Mouse (Mus musculus) hindbrain, embryonic 12.5 days (tissue): Measurements from ENCODE around the gene Fam71f1. TPM values are rescaled to one million over a fixed set of nuclear protein-coding genes. Genes with fewer than 3 reads are reported as not detected.

Experiments used
- ATAC-seq: fragments of 200-750 bp; cut with Nextera tagmentation; 2 replicates; pipeline ENCODE4 v1.8.0; 2017; ENCODE audit warnings: moderate TSS enrichment; ENCODE audit not compliant: low FRiP score
- H3K27ac ChIP-seq: fragments of 300-500 bp; sonication (generic); 2 replicates; pipeline ENCODE4 v1.5.1; 2016; ENCODE audit warnings: mild to moderate bottlenecking
- H3K27me3 ChIP-seq: fragments of 300-500 bp; sonication (generic); 2 replicates; pipeline ENCODE4 v1.6.1; 2016; ENCODE audit warnings: mild to moderate bottlenecking
- H3K36me3 ChIP-seq: fragments of 300-500 bp; sonication (generic); 2 replicates; pipeline ENCODE4 v1.6.1; 2016; ENCODE audit warnings: mild to moderate bottlenecking
- H3K4me1 ChIP-seq: fragments of 300-500 bp; sonication (generic); 2 replicates; pipeline ENCODE4 v1.6.1; 2016
- H3K4me2 ChIP-seq: fragments of 300-500 bp; sonication (generic); replicated peaks from 2 replicates; pipeline ENCODE4 v1.6.1; 2016; ENCODE audit warnings: mild to moderate bottlenecking
- H3K4me3 ChIP-seq: fragments of 300-500 bp; sonication (generic); 2 replicates; pipeline ENCODE4 v1.5.1; 2016; ENCODE audit warnings: mild to moderate bottlenecking
- H3K9ac ChIP-seq: fragments of 300-500 bp; sonication (generic); 2 replicates; pipeline ENCODE4 v1.6.1; 2016; ENCODE audit warnings: mild to moderate bottlenecking, moderate library complexity
- H3K9me3 ChIP-seq: fragments of 300-500 bp; sonication (generic); replicated peaks from 2 replicates; pipeline ENCODE4 v1.6.1; 2016; ENCODE audit warnings: mild to moderate bottlenecking
- WGBS: fragments of 180-500 bp; shearing (Covaris S2); methylation state at CpG from one replicate; pipeline ENCODE4 v1.1.7; 2016; 5-methylcytosine and 5-hydroxymethylcytosine counted together
- polyA plus RNA-seq: library from polyadenylated mRNA; unstranded; fragments of >200 nt; fragmentation: Nextera tagmentation; extraction: Ambion mirVana; gene quantifications from 2 replicates; pipeline ENCODE4 v1.2.1, GENCODE M21; 2016

The Fam71f1 gene
- polyA plus RNA-seq, 1 experiment from 2014 or later, result not detected

- no peak for ATAC-seq
- Histone ChIP-seq H3K27ac (peak overlapping the region; percentile 76), H3K4me1 (peaks cover 11% of the 10 kb centered on the region), H3K9ac (peak overlapping the region; percentile 65), H3K36me3 (no peaks in the 10 kb centered on the region), H3K4me3 (peak overlapping the region; percentile 73), H3K9me3 (no peaks in the 10 kb centered on the region), H3K27me3 (0 out of 2 replicates have a peak, but pooled peaks cover 4% of the 10 kb centered on the region), H3K4me2 (peak overlapping the region; percentile 58)
- WGBS, result 38% methylated on average over 7 of the region's 7 CpGs
Measured at GRCm38 (mm10) chr6:29347189-29347588, 28.2 kb downstream of the Fam71f1 start.

- peak; percentile 100 for ATAC-seq
- peaks cover 11% of the 10 kb centered on the region for H3K4me1 ChIP-seq
- peak within 1 kb of the TSS; percentile 77 for H3K9ac ChIP-seq
- 0 out of 2 replicates have a peak, but pooled peaks cover 4% of the 10 kb centered on the region for H3K27me3 ChIP-seq
- no peaks in the 10 kb centered on the region for H3K9me3 ChIP-seq
- under 1% methylated on average over 55 of the region's 55 CpGs for WGBS
- H3K27ac ChIP-seq, result peak within 1 kb of the TSS; percentile 76
- no peaks in the 10 kb centered on the region for H3K36me3 ChIP-seq
- peak within 1 kb of the TSS; percentile 73 for H3K4me3 ChIP-seq
- peak within 1 kb of the TSS; percentile 75 for H3K4me2 ChIP-seq
Measured at GRCm38 (mm10) chr6:29347665-29348370, 28.9 kb downstream of the Fam71f1 start, which contains the start of gene Calu. TSS of gene Calu (plus strand) at chr6:29348069.

DNA sequence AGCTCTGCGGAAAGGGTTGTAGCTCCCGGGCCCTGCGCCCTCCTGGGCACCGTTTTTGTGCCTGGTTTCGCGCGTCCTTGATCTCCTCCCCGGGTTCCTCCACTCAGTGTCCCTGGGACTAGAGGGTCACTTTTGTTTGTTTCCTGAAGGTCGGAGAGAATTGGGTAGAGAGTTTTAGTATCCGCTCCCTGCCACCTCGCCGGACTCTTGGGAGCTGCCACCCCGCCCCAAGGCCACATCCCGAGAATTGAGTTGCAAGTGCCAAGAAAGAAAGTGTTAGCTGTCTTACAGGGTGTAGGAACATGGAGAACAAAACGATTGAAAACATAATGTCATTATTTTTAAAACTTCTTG, 29.4 kb downstream of the Fam71f1 start:
- Histone ChIP-seq H3K27ac (peak overlapping the region; percentile 32), H3K4me1 (peaks cover 11% of the 10 kb centered on the region), H3K4me3 (peak overlapping the region; percentile 73), H3K9ac (peak overlapping the region; percentile 77), H3K4me2 (peak overlapping the region; percentile 75), H3K27me3 (0 out of 2 replicates have a peak, but pooled peaks cover under 1% of the 10 kb centered on the region), H3K9me3 (no peaks in the 10 kb centered on the region), H3K36me3 (no peaks in the 10 kb centered on the region)
- WGBS, result under 1% methylated on average over 15 of the region's 15 CpGs
- ATAC-seq, result no peak; the same call in 1 of the 2 replicates

- H3K36me3 ChIP-seq, result no peaks in the 10 kb centered on the region; the same call in 1 of the 2 replicates
- H3K4me3 ChIP-seq, result no peak overlapping the region
- H3K4me2 ChIP-seq, result no peak overlapping the region
- no peak for ATAC-seq
- H3K4me1 ChIP-seq, result peaks cover 11% of the 10 kb centered on the region
- H3K27ac ChIP-seq, result no peak overlapping the region
- H3K27me3 ChIP-seq, result no peaks in the 10 kb centered on the region
- H3K9ac ChIP-seq, result no peak overlapping the region
- no peaks in the 10 kb centered on the region for H3K9me3 ChIP-seq
Measured at GRCm38 (mm10) chr6:29351613-29352012, 32.7 kb downstream of the Fam71f1 start.

GRCm38 (mm10) chr6:29352816-29353215, 33.9 kb downstream of the Fam71f1 start:
- peaks cover 7% of the 10 kb centered on the region for H3K4me1 ChIP-seq
- H3K9ac ChIP-seq, result no peak overlapping the region
- H3K27me3 ChIP-seq, result no peaks in the 10 kb centered on the region
- no peak for ATAC-seq
- WGBS, result 41% methylated on average over 5 of the region's 5 CpGs
- H3K27ac ChIP-seq, result no peak overlapping the region
- no peak overlapping the region for H3K4me2 ChIP-seq
- H3K4me3 ChIP-seq, result no peak overlapping the region
- peaks cover 6% of the 10 kb centered on the region; the same call in 1 of the 2 replicates for H3K36me3 ChIP-seq
- H3K9me3 ChIP-seq, result no peaks in the 10 kb centered on the region

GRCm38 (mm10) chr6:29359386-29359785, 40.4 kb downstream of the Fam71f1 start:
- Histone ChIP-seq H3K36me3 (peaks cover 19% of the 10 kb centered on the region; the same call in 1 of the 2 replicates), H3K9ac (no peak overlapping the region), H3K27ac (no peak overlapping the region), H3K9me3 (no peaks in the 10 kb centered on the region), H3K4me3 (no peak overlapping the region), H3K27me3 (no peaks in the 10 kb centered on the region), H3K4me1 (no peaks in the 10 kb centered on the region), H3K4me2 (no peak overlapping the region)
- ATAC-seq, result no peak
- 94% methylated on average over 3 of the region's 3 CpGs for WGBS

- H3K27me3 ChIP-seq, result no peaks in the 10 kb centered on the region
- ATAC-seq, result no peak
- no peak overlapping the region for H3K9ac ChIP-seq
- H3K4me2 ChIP-seq, result no peak overlapping the region
- 92% methylated on average over 6 of the region's 6 CpGs for WGBS
- H3K9me3 ChIP-seq, result no peaks in the 10 kb centered on the region
- no peak overlapping the region for H3K4me3 ChIP-seq
- H3K36me3 ChIP-seq, result peaks cover 19% of the 10 kb centered on the region; the same call in 1 of the 2 replicates
- H3K27ac ChIP-seq, result no peak overlapping the region
- H3K4me1 ChIP-seq, result no peaks in the 10 kb centered on the region
Measured at GRCm38 (mm10) chr6:29360211-29360610, 41.3 kb downstream of the Fam71f1 start.

DNA sequence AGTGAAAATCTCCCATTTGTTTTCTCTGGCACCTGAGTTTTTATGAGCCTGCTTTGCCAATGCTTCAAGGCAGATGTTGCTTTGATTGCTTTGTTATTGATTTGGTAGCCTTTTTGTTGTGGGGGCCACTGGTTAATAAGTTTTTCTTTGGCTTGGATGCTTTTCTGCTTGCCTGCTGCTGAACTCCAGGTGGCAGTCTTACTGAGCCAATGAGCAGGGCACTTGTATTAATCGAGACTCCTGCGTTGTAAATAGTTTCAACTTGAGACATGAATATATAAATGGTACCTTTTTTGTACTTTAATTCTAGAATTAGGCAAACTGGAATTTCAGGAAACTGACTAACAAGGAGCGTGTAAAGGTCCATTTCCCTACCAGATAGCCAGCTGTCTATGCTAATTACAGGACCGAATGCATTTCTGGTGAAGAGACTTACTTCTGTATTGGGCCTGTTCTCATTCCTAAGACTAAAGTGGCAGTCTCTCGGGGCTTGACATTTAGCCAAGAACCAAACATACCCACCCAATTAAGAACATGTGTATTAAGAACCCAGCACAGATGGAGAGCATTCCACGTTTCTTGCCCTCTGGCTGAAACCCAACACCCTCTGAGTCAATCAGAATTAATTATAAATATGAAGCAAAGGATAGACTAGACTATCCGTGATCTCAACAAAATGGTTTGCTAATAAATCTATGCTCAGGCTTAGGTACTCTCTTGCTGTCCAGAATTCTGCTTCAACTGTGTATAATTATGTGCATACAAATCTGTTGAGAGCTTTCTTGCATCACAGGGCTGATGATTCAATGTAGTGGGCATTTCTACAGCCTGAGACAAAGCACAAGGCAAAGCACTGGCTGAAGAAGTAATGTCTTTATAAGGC, 43.5 kb downstream of the Fam71f1 start:
- Histone ChIP-seq H3K9ac (no peak overlapping the region), H3K36me3 (peaks cover 35% of the 10 kb centered on the region), H3K27me3 (no peaks in the 10 kb centered on the region), H3K27ac (no peak overlapping the region), H3K4me2 (no peak overlapping the region), H3K9me3 (no peaks in the 10 kb centered on the region), H3K4me3 (no peak overlapping the region), H3K4me1 (no peaks in the 10 kb centered on the region)
- ATAC-seq, result no peak
- WGBS, result 66% methylated on average over 7 of the region's 7 CpGs

DNA sequence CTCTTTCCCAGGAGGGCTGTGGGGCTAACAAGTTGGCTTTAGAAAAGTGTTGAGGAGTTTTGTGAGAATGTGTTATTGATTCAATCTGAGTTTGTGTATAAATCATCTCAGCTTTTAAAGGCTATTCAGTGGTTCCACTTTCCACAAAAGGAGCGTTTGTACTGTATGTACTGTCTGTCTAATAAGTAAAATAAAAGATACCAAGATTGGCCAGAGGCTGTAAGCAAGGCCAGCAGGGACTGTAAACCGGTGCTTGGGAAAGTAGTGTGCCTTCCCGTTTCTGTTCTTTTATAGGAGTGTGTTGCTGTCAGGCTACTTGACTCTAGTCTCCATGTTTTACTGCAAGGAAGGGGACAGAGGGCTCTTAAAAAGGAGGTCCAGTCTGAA, 44.2 kb downstream of the Fam71f1 start:
- no peaks in the 10 kb centered on the region for H3K27me3 ChIP-seq
- no peak overlapping the region for H3K4me3 ChIP-seq
- no peaks in the 10 kb centered on the region for H3K9me3 ChIP-seq
- 89% methylated on average over 3 of the region's 3 CpGs for WGBS
- H3K27ac ChIP-seq, result no peak overlapping the region
- H3K4me2 ChIP-seq, result no peak overlapping the region
- ATAC-seq, result no peak
- no peaks in the 10 kb centered on the region for H3K4me1 ChIP-seq
- H3K9ac ChIP-seq, result no peak overlapping the region
- H3K36me3 ChIP-seq, result peaks cover 32% of the 10 kb centered on the region

DNA sequence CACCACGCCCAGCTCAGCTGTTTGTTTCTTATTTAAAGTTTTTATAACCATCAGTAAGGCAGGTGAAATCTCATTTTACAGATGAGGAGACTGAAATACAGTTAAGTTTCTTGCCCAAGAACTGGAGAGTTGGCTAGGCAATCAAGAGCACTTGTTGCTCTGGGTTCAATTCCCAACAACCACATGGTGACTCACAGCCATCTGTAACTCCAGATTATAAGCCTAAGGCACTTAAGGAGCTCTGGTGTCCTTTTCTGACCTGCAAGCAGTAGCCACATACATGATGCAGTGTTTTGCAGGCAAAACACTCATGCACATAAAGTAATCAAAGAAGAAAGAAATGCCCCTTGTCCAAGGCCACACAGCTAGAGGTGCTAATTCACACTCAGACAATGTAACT, 46.3 kb downstream of the Fam71f1 start:
- Histone ChIP-seq H3K9me3 (no peaks in the 10 kb centered on the region), H3K27ac (no peak overlapping the region), H3K4me1 (no peaks in the 10 kb centered on the region), H3K4me2 (no peak overlapping the region), H3K36me3 (peaks cover 25% of the 10 kb centered on the region), H3K4me3 (no peak overlapping the region), H3K27me3 (no peaks in the 10 kb centered on the region), H3K9ac (no peak overlapping the region)
- no peak for ATAC-seq
- WGBS, result 97% methylated on average over 1 of the region's 1 CpGs

DNA sequence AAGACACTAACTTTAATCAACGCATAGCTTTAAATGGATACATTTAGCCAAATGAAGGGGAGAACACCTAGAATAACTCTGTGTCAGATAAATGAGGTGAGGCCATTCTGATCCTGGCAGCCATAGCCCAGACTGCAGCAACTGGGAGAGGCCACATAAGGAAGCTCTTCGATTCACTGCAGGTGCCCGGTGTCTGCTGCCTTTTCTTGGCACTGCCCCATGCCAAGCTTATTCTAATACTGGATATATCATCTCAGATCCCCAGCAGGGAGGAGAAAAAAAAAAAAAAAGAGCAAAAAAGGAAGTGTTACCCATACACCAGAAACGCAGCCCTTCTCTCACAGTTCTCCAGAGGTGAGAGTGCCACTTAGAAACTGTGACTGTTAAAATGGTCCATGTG, 58.4 kb downstream of the Fam71f1 start:
- Histone ChIP-seq H3K27me3 (no peaks in the 10 kb centered on the region), H3K4me1 (no peaks in the 10 kb centered on the region), H3K4me3 (no peak overlapping the region), H3K36me3 (peaks cover 61% of the 10 kb centered on the region), H3K9me3 (no peaks in the 10 kb centered on the region), H3K4me2 (no peak overlapping the region), H3K27ac (no peak overlapping the region), H3K9ac (no peak overlapping the region)
- no peak for ATAC-seq
- WGBS, result 92% methylated on average over 4 of the region's 4 CpGs

GRCm38 (mm10) chr6:29378678-29379077, 59.7 kb downstream of the Fam71f1 start:
- WGBS, result 94% methylated on average over 10 of the region's 10 CpGs
- H3K9ac ChIP-seq, result no peak overlapping the region
- H3K27me3 ChIP-seq, result no peaks in the 10 kb centered on the region
- H3K36me3 ChIP-seq, result peaks cover 50% of the 10 kb centered on the region
- H3K4me1 ChIP-seq, result no peaks in the 10 kb centered on the region
- no peak overlapping the region for H3K4me2 ChIP-seq
- no peak for ATAC-seq
- H3K9me3 ChIP-seq, result no peaks in the 10 kb centered on the region
- no peak overlapping the region for H3K27ac ChIP-seq
- H3K4me3 ChIP-seq, result no peak overlapping the region
